Mouse (Mus musculus) forebrain, embryonic 14.5 days (tissue): ENCODE measurements around the gene Hist2h3c1. TPM values are rescaled to one million over a fixed set of nuclear protein-coding genes. Genes with fewer than 3 reads are reported as not detected.

Experiments used
- ATAC-seq: fragments of 200-750 bp; cut with Nextera tagmentation; 2 replicates; pipeline ENCODE4 v1.8.0; 2017; ENCODE audit warnings: mild to moderate bottlenecking, moderate library complexity
- DNase-seq: peaks from one replicate; pipeline ENCODE4 v3.0.0-alpha.2; 2015; ENCODE audit warnings: low spot score
- H3K27ac ChIP-seq: fragments of 300-500 bp; sonication (generic); 2 replicates; pipeline ENCODE4 v1.5.1; 2014; ENCODE audit warnings: low read depth, mild to moderate bottlenecking, control low read depth, low read length, moderate library complexity
- H3K27me3 ChIP-seq: fragments of 300-500 bp; sonication (generic); replicated peaks from 2 replicates; pipeline ENCODE4 v1.6.1; 2014; ENCODE audit warnings: low read length, control low read depth, mixed read lengths; ENCODE audit not compliant: control insufficient read depth, insufficient read depth
- H3K36me3 ChIP-seq: fragments of 300-500 bp; sonication (generic); 2 replicates; pipeline ENCODE4 v1.6.1; 2014; ENCODE audit warnings: low read length, control low read depth; ENCODE audit not compliant: control insufficient read depth, insufficient read depth
- H3K4me1 ChIP-seq: fragments of 300-500 bp; sonication (generic); 2 replicates; pipeline ENCODE4 v1.6.1; 2014; ENCODE audit warnings: antibody characterized with exemption, low read length, control low read depth; ENCODE audit not compliant: control insufficient read depth, insufficient read depth
- H3K4me2 ChIP-seq: fragments of 300-500 bp; sonication (generic); 2 replicates; pipeline ENCODE4 v1.6.1; 2014; ENCODE audit warnings: mild to moderate bottlenecking, control low read depth, low read length
- H3K4me3 ChIP-seq: fragments of 300-500 bp; sonication (generic); 2 replicates; pipeline ENCODE4 v1.5.1; 2014; ENCODE audit warnings: low read depth, low read length, control low read depth
- H3K9ac ChIP-seq: fragments of 300-500 bp; sonication (generic); 2 replicates; pipeline ENCODE4 v1.6.1; 2014; ENCODE audit warnings: mild to moderate bottlenecking, low read length, control low read depth, moderate library complexity
- H3K9me3 ChIP-seq: fragments of 300-500 bp; sonication (generic); replicated peaks from 2 replicates; pipeline ENCODE4 v1.6.1; 2016; ENCODE audit warnings: low read length, control low read depth, mixed read lengths; ENCODE audit not compliant: control insufficient read depth
- WGBS: fragments of 180-500 bp; shearing (Covaris S2); extraction: QIAGEN DNeasy Blood & Tissue Kit; methylation state at CpG from one replicate; pipeline ENCODE4 v1.1.7; 2014; 5-methylcytosine and 5-hydroxymethylcytosine counted together
- polyA plus RNA-seq: library from polyadenylated mRNA; unstranded; fragments of >200 nt; fragmentation: Nextera tagmentation; extraction: Ambion mirVana; gene quantifications from 2 replicates; pipeline ENCODE4 v1.2.1, GENCODE M21; 2014

The Hist2h3c1 gene
- polyA plus RNA-seq, 1 experiment from 2014 or later: not detected

- no peak overlapping the region for H3K9ac ChIP-seq
- DNase-seq (no peak), ATAC-seq (no peak)
- 84% methylated on average over 2 of the region's 2 CpGs for WGBS
- no peak overlapping the region for H3K4me2 ChIP-seq
- no peaks in the 10 kb centered on the region for H3K27me3 ChIP-seq
- H3K9me3 ChIP-seq: no peaks in the 10 kb centered on the region
- H3K4me3 ChIP-seq: no peak overlapping the region
- H3K27ac ChIP-seq: no peak overlapping the region
- no peaks in the 10 kb centered on the region for H3K36me3 ChIP-seq
- peaks cover under 1% of the 10 kb centered on the region; the same call in 1 of the 2 replicates for H3K4me1 ChIP-seq
Observed at GRCm38 (mm10) chr3:96230404-96230803, 16.1 kb upstream of the Hist2h3c1 start.

- no peak overlapping the region for H3K4me2 ChIP-seq
- H3K27ac ChIP-seq: no peak overlapping the region
- no peaks in the 10 kb centered on the region for H3K27me3 ChIP-seq
- no peak overlapping the region for H3K9ac ChIP-seq
- DNase-seq (no peak), ATAC-seq (no peak)
- H3K36me3 ChIP-seq: no peaks in the 10 kb centered on the region
- 76% methylated on average over 4 of the region's 4 CpGs for WGBS
- H3K4me1 ChIP-seq: no peaks in the 10 kb centered on the region
- H3K4me3 ChIP-seq: no peak overlapping the region
- H3K9me3 ChIP-seq: no peaks in the 10 kb centered on the region
Observed at GRCm38 (mm10) chr3:96230910-96231757, 15.4 kb upstream of the Hist2h3c1 start.

- Histone ChIP-seq H3K9me3 (no peaks in the 10 kb centered on the region), H3K27me3 (no peaks in the 10 kb centered on the region), H3K27ac (no peak overlapping the region), H3K4me2 (no peak overlapping the region), H3K9ac (no peak overlapping the region), H3K4me3 (no peak overlapping the region), H3K36me3 (no peaks in the 10 kb centered on the region), H3K4me1 (peaks cover under 1% of the 10 kb centered on the region; the same call in 1 of the 2 replicates)
- 70% methylated on average over 2 of the region's 2 CpGs for WGBS
- ATAC-seq (no peak), DNase-seq (no peak)
Observed at GRCm38 (mm10) chr3:96231758-96232120, 14.7 kb upstream of the Hist2h3c1 start.

- Histone ChIP-seq H3K4me2 (no peak overlapping the region), H3K9me3 (no peaks in the 10 kb centered on the region), H3K4me1 (peaks cover 13% of the 10 kb centered on the region; the same call in 1 of the 2 replicates), H3K27me3 (no peaks in the 10 kb centered on the region), H3K4me3 (no peak overlapping the region), H3K9ac (no peak overlapping the region), H3K27ac (no peak overlapping the region), H3K36me3 (no peaks in the 10 kb centered on the region)
- ATAC-seq (no peak), DNase-seq (no peak)
- whole genome bisulfite sequencing: 91% methylated on average over 2 of the region's 2 CpGs
Observed at GRCm38 (mm10) chr3:96234914-96235313, 11.6 kb upstream of the Hist2h3c1 start.

GRCm38 (mm10) chr3:96235836-96236235 lies 10.6 kb upstream of the Hist2h3c1 start:
- Histone ChIP-seq H3K4me3 (no peak overlapping the region), H3K27ac (no peak overlapping the region), H3K4me2 (no peak overlapping the region), H3K9me3 (no peaks in the 10 kb centered on the region), H3K36me3 (no peaks in the 10 kb centered on the region), H3K27me3 (no peaks in the 10 kb centered on the region), H3K4me1 (peaks cover 15% of the 10 kb centered on the region; the same call in 1 of the 2 replicates), H3K9ac (no peak overlapping the region)
- no peak for DNase-seq
- 74% methylated on average over 3 of the region's 3 CpGs for WGBS
- no peak for ATAC-seq

- DNase-seq: no peak
- no peak overlapping the region for H3K27ac ChIP-seq
- WGBS: 84% methylated on average over 4 of the region's 4 CpGs
Observed at GRCm38 (mm10) chr3:96236834-96237334, 9.6 kb upstream of the Hist2h3c1 start.

GRCm38 (mm10) chr3:96237335-96237903 lies 9.1 kb upstream of the Hist2h3c1 start:
- Histone ChIP-seq H3K9ac (peak overlapping the region; percentile 74), H3K27me3 (no peaks in the 10 kb centered on the region), H3K9me3 (no peaks in the 10 kb centered on the region), H3K36me3 (no peaks in the 10 kb centered on the region), H3K4me3 (peak overlapping the region; percentile 37), H3K4me2 (peak overlapping the region; percentile 57), H3K4me1 (peaks cover 16% of the 10 kb centered on the region; the same call in 1 of the 2 replicates), H3K27ac (no peak overlapping the region)
- DNase-seq (no peak), ATAC-seq (no peak)
- WGBS: 17% methylated on average over 7 of the region's 7 CpGs

More at GRCm38 (mm10) chr3:96236834-96237334, 9.6 kb upstream of the Hist2h3c1 start:
- peak overlapping the region; percentile 74 for H3K9ac ChIP-seq
- no peaks in the 10 kb centered on the region for H3K36me3 ChIP-seq
- H3K27me3 ChIP-seq: no peaks in the 10 kb centered on the region
- H3K4me2 ChIP-seq: peak overlapping the region; percentile 57
- H3K9me3 ChIP-seq: no peaks in the 10 kb centered on the region
- peaks cover 16% of the 10 kb centered on the region; the same call in 1 of the 2 replicates for H3K4me1 ChIP-seq
- H3K4me3 ChIP-seq: peak overlapping the region; percentile 37
- ATAC-seq: no peak

- Histone ChIP-seq H3K4me3 (peak overlapping the region; percentile 37), H3K4me1 (peaks cover 16% of the 10 kb centered on the region; the same call in 1 of the 2 replicates), H3K27ac (peak overlapping the region; percentile 66), H3K36me3 (no peaks in the 10 kb centered on the region), H3K4me2 (peak overlapping the region; percentile 57), H3K27me3 (no peaks in the 10 kb centered on the region), H3K9ac (peak overlapping the region; percentile 74), H3K9me3 (no peaks in the 10 kb centered on the region)
- DNase-seq (no peak), ATAC-seq (no peak)
- under 1% methylated on average over 12 of the region's 12 CpGs for WGBS
Observed at GRCm38 (mm10) chr3:96237904-96238511, 8.5 kb upstream of the Hist2h3c1 start.
